Mouse (Mus musculus): ENCODE measurements at regions not wholly inside any gene's neighbourhood (a gene's known extent, or its start where the extent isn't known, plus 50 kb on each side); places are given as distances from the start of the nearest gene placed in this dataset.

- 37% methylated on average over 1 of the region's 1 CpGs for WGBS
- H3K4me1 ChIP-seq (ENCODE audit: control insufficient read depth in 2 of 2, insufficient read depth in 2 of 2, low read length in 2 of 2) = no peaks in the 10 kb centered on the region; a peak in 1 of 4 replicates
- no peak overlapping the region for H3K27ac ChIP-seq (replicated peaks in 1 of 2; ENCODE audit: control insufficient read depth in 1 of 2, insufficient read depth in 1 of 2, low read depth in 2 of 2, low read length in 2 of 2)
Measured at GRCm38 (mm10) chr16:76761848-76762247, 251.7 kb upstream of the Usp25 start.

GRCm38 (mm10) chr16:76761004-76761403, 252.5 kb upstream of the Usp25 start:
- no peaks in the 10 kb centered on the region for H3K9me3 ChIP-seq (ENCODE audit: control insufficient read depth, low read length)
- no peak overlapping the region for H3K27ac ChIP-seq (replicated peaks in 1 of 2; ENCODE audit: control insufficient read depth in 1 of 2, insufficient read depth in 1 of 2, low read depth in 2 of 2, low read length in 2 of 2)
- 80% methylated on average over 1 of the region's 1 CpGs for WGBS
- no peaks in the 10 kb centered on the region; a peak in 1 of 4 replicates for H3K4me1 ChIP-seq (ENCODE audit: control insufficient read depth in 2 of 2, insufficient read depth in 2 of 2, low read length in 2 of 2)
- no peak overlapping the region for H3K9ac ChIP-seq (ENCODE audit: low read length)
- H3K4me3 ChIP-seq (ENCODE audit: control insufficient read depth in 1 of 2, insufficient read depth in 1 of 2, low read depth in 1 of 2, low read length in 2 of 2) = no peak overlapping the region
- H3K27me3 ChIP-seq (ENCODE audit: control insufficient read depth, insufficient read depth, low read length) = no peaks in the 10 kb centered on the region
- no peak for ATAC-seq (ENCODE audit: insufficient number of reproducible peaks, insufficient read depth, low FRiP score, low read depth)
- H3K4me2 ChIP-seq (ENCODE audit: low read length) = no peak overlapping the region
- no peaks in the 10 kb centered on the region for H3K36me3 ChIP-seq (ENCODE audit: control insufficient read depth, insufficient read depth, low read length)

More at GRCm38 (mm10) chr16:76761848-76762247, 251.7 kb upstream of the Usp25 start:
- no peak overlapping the region for H3K4me3 ChIP-seq (ENCODE audit: control insufficient read depth in 1 of 2, insufficient read depth in 1 of 2, low read depth in 1 of 2, low read length in 2 of 2)
- no peaks in the 10 kb centered on the region for H3K36me3 ChIP-seq (ENCODE audit: control insufficient read depth, insufficient read depth, low read length)
- H3K9me3 ChIP-seq (ENCODE audit: control insufficient read depth, low read length) = no peaks in the 10 kb centered on the region
- no peak for ATAC-seq (ENCODE audit: insufficient number of reproducible peaks, insufficient read depth, low FRiP score, low read depth)
- H3K27me3 ChIP-seq (ENCODE audit: control insufficient read depth, insufficient read depth, low read length) = no peaks in the 10 kb centered on the region
- no peak overlapping the region for H3K9ac ChIP-seq (ENCODE audit: low read length)
- no peak overlapping the region for H3K4me2 ChIP-seq (ENCODE audit: low read length)

DNA sequence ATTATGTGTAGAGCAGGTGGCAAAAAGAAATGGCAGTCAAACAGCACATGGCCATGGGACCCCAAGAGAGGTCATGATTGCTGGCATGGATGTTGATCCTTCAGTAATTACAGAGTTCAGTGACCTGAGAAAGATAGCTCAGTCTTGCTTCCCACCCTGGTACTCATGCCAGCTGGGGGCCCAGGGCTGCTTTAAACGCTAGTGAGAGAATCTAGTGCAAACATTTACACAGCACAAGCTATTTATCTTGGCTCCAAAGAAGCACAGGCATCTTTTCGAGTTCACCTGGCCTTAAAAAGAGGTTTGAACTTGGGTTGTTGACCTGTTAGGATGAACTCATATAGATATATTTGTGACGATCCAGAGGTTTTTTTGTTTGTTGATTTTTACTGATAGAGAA, 258.6 kb upstream of the Usp25 start:
- no peak overlapping the region for H3K27ac ChIP-seq (replicated peaks in 1 of 2; ENCODE audit: control insufficient read depth in 1 of 2, insufficient read depth in 1 of 2, low read depth in 2 of 2, low read length in 2 of 2)
- no peak overlapping the region for H3K9ac ChIP-seq (ENCODE audit: low read length)
- no peak for ATAC-seq (ENCODE audit: insufficient number of reproducible peaks, insufficient read depth, low FRiP score, low read depth)
- no peaks in the 10 kb centered on the region for H3K4me1 ChIP-seq (ENCODE audit: control insufficient read depth in 2 of 2, insufficient read depth in 2 of 2, low read length in 2 of 2)
- H3K4me2 ChIP-seq (ENCODE audit: low read length) = no peak overlapping the region
- WGBS = 64% methylated on average over 3 of the region's 3 CpGs
- no peaks in the 10 kb centered on the region for H3K36me3 ChIP-seq (ENCODE audit: control insufficient read depth, insufficient read depth, low read length)
- no peak overlapping the region for H3K4me3 ChIP-seq (ENCODE audit: control insufficient read depth in 1 of 2, insufficient read depth in 1 of 2, low read depth in 1 of 2, low read length in 2 of 2)
- H3K27me3 ChIP-seq (ENCODE audit: control insufficient read depth, insufficient read depth, low read length) = no peaks in the 10 kb centered on the region
- H3K9me3 ChIP-seq (ENCODE audit: control insufficient read depth, low read length) = no peaks in the 10 kb centered on the region

DNA sequence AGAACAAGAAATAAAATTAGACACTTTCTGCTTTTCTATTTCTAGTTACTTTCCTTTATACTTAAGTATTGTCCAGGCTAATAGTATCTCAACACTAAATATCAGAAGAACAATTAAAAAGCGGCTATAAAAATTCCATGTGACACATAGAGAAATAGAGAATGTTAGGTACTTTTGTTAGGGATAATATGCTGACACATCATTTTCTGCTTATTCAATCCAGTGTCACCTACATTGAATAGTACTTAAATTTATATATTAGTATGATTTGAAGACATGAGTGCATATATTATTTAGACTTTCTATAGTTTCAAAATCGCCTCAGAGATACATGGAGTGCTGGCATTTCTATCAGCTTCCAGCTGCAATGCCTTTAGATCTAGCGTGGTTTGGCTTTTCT, 267.1 kb upstream of the Usp25 start:
- ATAC-seq (ENCODE audit: insufficient number of reproducible peaks, insufficient read depth, low FRiP score, low read depth) = no peak
- 85% methylated on average over 3 of the region's 3 CpGs for WGBS
- Histone ChIP-seq H3K4me1 (ENCODE audit: control insufficient read depth in 2 of 2, insufficient read depth in 2 of 2, low read length in 2 of 2) (no peaks in the 10 kb centered on the region), H3K9ac (ENCODE audit: low read length) (no peak overlapping the region), H3K36me3 (ENCODE audit: control insufficient read depth, insufficient read depth, low read length) (no peaks in the 10 kb centered on the region), H3K27me3 (ENCODE audit: control insufficient read depth, insufficient read depth, low read length) (no peaks in the 10 kb centered on the region), H3K27ac (replicated peaks in 1 of 2; ENCODE audit: control insufficient read depth in 1 of 2, insufficient read depth in 1 of 2, low read depth in 2 of 2, low read length in 2 of 2) (no peak overlapping the region), H3K4me3 (ENCODE audit: control insufficient read depth in 1 of 2, insufficient read depth in 1 of 2, low read depth in 1 of 2, low read length in 2 of 2) (no peak overlapping the region), H3K9me3 (ENCODE audit: control insufficient read depth, low read length) (no peaks in the 10 kb centered on the region), H3K4me2 (ENCODE audit: low read length) (no peak overlapping the region)

GRCm38 (mm10) chr16:76741141-76741540, 272.4 kb upstream of the Usp25 start:
- Histone ChIP-seq H3K4me3 (ENCODE audit: control insufficient read depth in 1 of 2, insufficient read depth in 1 of 2, low read depth in 1 of 2, low read length in 2 of 2) (no peak overlapping the region), H3K9ac (ENCODE audit: low read length) (no peak overlapping the region), H3K4me1 (ENCODE audit: control insufficient read depth in 2 of 2, insufficient read depth in 2 of 2, low read length in 2 of 2) (no peaks in the 10 kb centered on the region), H3K4me2 (ENCODE audit: low read length) (no peak overlapping the region), H3K27me3 (ENCODE audit: control insufficient read depth, insufficient read depth, low read length) (no peaks in the 10 kb centered on the region), H3K9me3 (ENCODE audit: control insufficient read depth, low read length) (0 out of 2 replicates have a peak, but pooled peaks cover 2% of the 10 kb centered on the region), H3K36me3 (ENCODE audit: control insufficient read depth, insufficient read depth, low read length) (no peaks in the 10 kb centered on the region), H3K27ac (replicated peaks in 1 of 2; ENCODE audit: control insufficient read depth in 1 of 2, insufficient read depth in 1 of 2, low read depth in 2 of 2, low read length in 2 of 2) (no peak overlapping the region)
- no peak for ATAC-seq (ENCODE audit: insufficient number of reproducible peaks, insufficient read depth, low FRiP score, low read depth)
- 78% methylated on average over 3 of the region's 3 CpGs for WGBS

GRCm38 (mm10) chr16:76725991-76726390, 287.5 kb upstream of the Usp25 start:
- no peak overlapping the region for H3K4me3 ChIP-seq (ENCODE audit: control insufficient read depth in 1 of 2, insufficient read depth in 1 of 2, low read depth in 1 of 2, low read length in 2 of 2)
- H3K4me1 ChIP-seq (ENCODE audit: control insufficient read depth in 2 of 2, insufficient read depth in 2 of 2, low read length in 2 of 2) = no peaks in the 10 kb centered on the region
- 87% methylated on average over 4 of the region's 4 CpGs for WGBS
- no peak overlapping the region for H3K27ac ChIP-seq (replicated peaks in 1 of 2; ENCODE audit: control insufficient read depth in 1 of 2, insufficient read depth in 1 of 2, low read depth in 2 of 2, low read length in 2 of 2)
- ATAC-seq (ENCODE audit: insufficient number of reproducible peaks, insufficient read depth, low FRiP score, low read depth) = no peak
- H3K27me3 ChIP-seq (ENCODE audit: control insufficient read depth, insufficient read depth, low read length) = no peaks in the 10 kb centered on the region
- H3K9ac ChIP-seq (ENCODE audit: low read length) = no peak overlapping the region
- no peaks in the 10 kb centered on the region for H3K9me3 ChIP-seq (ENCODE audit: control insufficient read depth, low read length)
- no peaks in the 10 kb centered on the region for H3K36me3 ChIP-seq (ENCODE audit: control insufficient read depth, insufficient read depth, low read length)
- H3K4me2 ChIP-seq (ENCODE audit: low read length) = no peak overlapping the region

GRCm38 (mm10) chr16:76725271-76725670, 288.2 kb upstream of the Usp25 start:
- H3K9ac ChIP-seq (ENCODE audit: low read length) = no peak overlapping the region
- ATAC-seq (ENCODE audit: insufficient number of reproducible peaks, insufficient read depth, low FRiP score, low read depth) = no peak
- H3K27ac ChIP-seq (replicated peaks in 1 of 2; ENCODE audit: control insufficient read depth in 1 of 2, insufficient read depth in 1 of 2, low read depth in 2 of 2, low read length in 2 of 2) = no peak overlapping the region
- no peaks in the 10 kb centered on the region for H3K36me3 ChIP-seq (ENCODE audit: control insufficient read depth, insufficient read depth, low read length)
- 69% methylated on average over 8 of the region's 8 CpGs for WGBS
- no peak overlapping the region for H3K4me2 ChIP-seq (ENCODE audit: low read length)
- H3K4me1 ChIP-seq (ENCODE audit: control insufficient read depth in 2 of 2, insufficient read depth in 2 of 2, low read length in 2 of 2) = no peaks in the 10 kb centered on the region
- H3K9me3 ChIP-seq (ENCODE audit: control insufficient read depth, low read length) = no peaks in the 10 kb centered on the region
- no peaks in the 10 kb centered on the region for H3K27me3 ChIP-seq (ENCODE audit: control insufficient read depth, insufficient read depth, low read length)
- no peak overlapping the region for H3K4me3 ChIP-seq (ENCODE audit: control insufficient read depth in 1 of 2, insufficient read depth in 1 of 2, low read depth in 1 of 2, low read length in 2 of 2)

- Histone ChIP-seq H3K4me1 (ENCODE audit: control insufficient read depth in 2 of 2, insufficient read depth in 2 of 2, low read length in 2 of 2) (no peaks in the 10 kb centered on the region), H3K9me3 (ENCODE audit: control insufficient read depth, low read length) (no peaks in the 10 kb centered on the region), H3K4me2 (ENCODE audit: low read length) (no peak overlapping the region), H3K27me3 (ENCODE audit: control insufficient read depth, insufficient read depth, low read length) (no peaks in the 10 kb centered on the region), H3K36me3 (ENCODE audit: control insufficient read depth, insufficient read depth, low read length) (no peaks in the 10 kb centered on the region), H3K27ac (replicated peaks in 1 of 2; ENCODE audit: control insufficient read depth in 1 of 2, insufficient read depth in 1 of 2, low read depth in 2 of 2, low read length in 2 of 2) (no peak overlapping the region), H3K4me3 (ENCODE audit: control insufficient read depth in 1 of 2, insufficient read depth in 1 of 2, low read depth in 1 of 2, low read length in 2 of 2) (no peak overlapping the region), H3K9ac (ENCODE audit: low read length) (no peak overlapping the region)
- WGBS = 93% methylated on average over 1 of the region's 1 CpGs
- ATAC-seq (ENCODE audit: insufficient number of reproducible peaks, insufficient read depth, low FRiP score, low read depth) = no peak
Measured at GRCm38 (mm10) chr16:76718809-76719208, 294.7 kb upstream of the Usp25 start.

Measured in heart, embryonic 14.5 days (tissue).